In the genomic region with DNA sequence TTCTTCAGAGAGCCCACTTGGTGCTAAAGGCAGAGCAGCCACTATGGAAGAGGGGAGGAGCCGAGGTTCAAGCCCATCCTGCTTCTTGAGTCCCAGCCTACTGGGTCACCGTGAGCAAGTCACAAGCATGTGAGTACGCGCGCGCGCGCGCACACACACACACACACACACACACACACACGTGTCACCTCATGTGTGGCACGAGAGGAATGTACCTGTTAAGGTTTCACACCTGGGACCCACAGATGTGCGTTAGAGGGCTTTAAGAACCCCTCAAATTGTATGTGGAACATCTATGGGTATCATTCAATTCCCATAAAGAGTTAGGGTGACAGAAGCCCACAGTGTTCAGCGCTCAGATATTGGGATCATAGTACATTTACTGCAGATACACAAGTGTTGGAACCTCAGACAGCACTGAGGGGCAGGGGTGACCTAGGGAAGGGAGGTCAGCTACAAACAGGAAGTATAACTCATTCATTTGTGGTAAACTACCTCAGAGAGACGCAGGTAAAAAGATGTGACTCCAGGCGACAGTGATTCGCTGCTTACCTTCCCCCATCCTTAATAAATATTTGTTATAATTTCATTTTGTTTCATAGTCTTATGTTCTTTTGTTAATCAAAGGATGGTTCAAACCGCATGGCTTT, we compare ENCODE assay signal across 11 mouse cellular contexts. TPM values are rescaled to one million over a fixed set of nuclear protein-coding genes. Genes with fewer than 3 reads are reported as not detected.
DNase-seq lines count a peak whose midpoint lies in the region; ATAC-seq and TF ChIP-seq lines count a peak whose summit lies in the region.
"Had no signal": no experiment of that assay in that cellular context is flagged by ENCODE, and none has a peak within 500 bp of the region (broad histone marks: within the 10 kb centered on the region; RNA-seq: fewer than 3 reads in every experiment).

No protein-coding gene starts in this region.

- no peak for TF ChIP-seq CTCF in kidney, adult 2 months (conservative IDR thresholded peaks at IDR 0.05; ENCODE audit: insufficient read depth, insufficient read length, low read depth, low read length)

- WGBS in kidney, embryonic 15.5 days: 61% methylated on average over 17 of the region's 17 CpGs
- 60% methylated on average over 17 of the region's 17 CpGs for WGBS in limb, embryonic 10.5 days
- WGBS in kidney, adult 2 months: 72% methylated on average over 17 of the region's 17 CpGs

- H3K36me3 ChIP-seq in kidney, embryonic 15.5 days: no peaks in the 10 kb centered on the region
- no peaks in the 10 kb centered on the region for H3K36me3 ChIP-seq in limb, embryonic 10.5 days
- no peaks in the 10 kb centered on the region for H3K36me3 ChIP-seq in splenic B cell, adult 2 months (ENCODE audit: control insufficient read depth, insufficient read depth, low read length, poor library complexity, severe bottlenecking)
- no peaks in the 10 kb centered on the region for H3K36me3 ChIP-seq in kidney, adult 2 months (ENCODE audit: control insufficient read depth, insufficient read depth, low read length)

- H3K4me3 ChIP-seq in kidney, embryonic 15.5 days (replicated peaks): no peak overlapping the region; the same call in 1 of the 2 replicates
- H3K4me3 ChIP-seq in limb, embryonic 10.5 days: peak overlapping the region; percentile 17; the same call in 1 of the 2 replicates
- no peak overlapping the region for H3K4me3 ChIP-seq in kidney, adult 2 months (ENCODE audit: insufficient read depth, low read depth, low read length)

- peak overlapping the region; percentile 41; the same call in 1 of the 2 replicates for H3K4me2 ChIP-seq in kidney, embryonic 15.5 days

- H3K9ac ChIP-seq in kidney, embryonic 15.5 days: no peak overlapping the region

- peaks cover 53% of the 10 kb centered on the region for H3K4me1 ChIP-seq in kidney, embryonic 15.5 days
- H3K4me1 ChIP-seq in limb, embryonic 10.5 days: peaks cover 60% of the 10 kb centered on the region
- H3K4me1 ChIP-seq in kidney, adult 2 months (ENCODE audit: control insufficient read depth, insufficient read depth, low read length): peaks cover 4% of the 10 kb centered on the region; the same call in 1 of the 2 replicates

- no peak for DNase-seq in kidney, postnatal 10 days
- peak; percentile 75 for DNase-seq in ES-CJ7 (ENCODE audit: low read depth, low spot score)
- no peak for DNase-seq in limb, embryonic 10.5 days (ENCODE audit: low spot score)
- DNase-seq in splenic B cell, adult 2 months (ENCODE audit: low read depth, low spot score): peak; percentile 91
- no peak for DNase-seq in layer of hippocampus, adult 9-11 months
- no peak for DNase-seq in right cerebral cortex, adult 18-20 months
- no peak for DNase-seq in kidney, adult 2 months

- no peaks in the 10 kb centered on the region for H3K9me3 ChIP-seq in kidney, embryonic 15.5 days (replicated peaks)
- H3K9me3 ChIP-seq in limb, embryonic 10.5 days (replicated peaks): no peaks in the 10 kb centered on the region

- H3K27ac ChIP-seq in kidney, embryonic 15.5 days: peak overlapping the region; percentile 70; the same call in 1 of the 2 replicates
- H3K27ac ChIP-seq in limb, embryonic 10.5 days: peak overlapping the region; percentile 77
- no peak overlapping the region for H3K27ac ChIP-seq in kidney, adult 2 months (ENCODE audit: insufficient read depth, low read depth, low read length)

- no peak for TF ChIP-seq POLR2A in kidney, adult 2 months (IDR thresholded peaks at IDR 0.05; ENCODE audit: low read depth, low read length)

- ATAC-seq in kidney, embryonic 15.5 days (replicated peaks; ENCODE audit: low FRiP score): no peak
- ATAC-seq: Patski had no signal

- no peaks in the 10 kb centered on the region; the same call in 1 of the 2 replicates for H3K27me3 ChIP-seq in kidney, embryonic 15.5 days
- no peaks in the 10 kb centered on the region for H3K27me3 ChIP-seq in limb, embryonic 10.5 days (ENCODE audit: low read depth, poor library complexity, severe bottlenecking)
- no peaks in the 10 kb centered on the region for H3K27me3 ChIP-seq in splenic B cell, adult 2 months (ENCODE audit: control insufficient read depth, insufficient read depth, low read length, poor library complexity, severe bottlenecking)
- no peaks in the 10 kb centered on the region for H3K27me3 ChIP-seq in kidney, adult 2 months (replicated peaks; ENCODE audit: control insufficient read depth, insufficient read depth, low read length)
- H3K27me3 ChIP-seq: Patski had no signal

RNA-seq across cellular contexts. Expression of a gene that starts 33.6 kb away (rescaled TPM):
- 40.6 and 45.1 TPM in 2 replicates for polyA plus RNA-seq in kidney, embryonic 15.5 days (2015; fragmentation: Nextera tagmentation; extraction: Ambion mirVana)
- polyA plus RNA-seq in limb, embryonic 10.5 days (2016; fragmentation: Nextera tagmentation; extraction: Ambion mirVana): 41.2 and 43.8 TPM in 2 replicates
- 3.4 and 5.9 TPM in 2 replicates for polyA plus RNA-seq in kidney, adult 2 months (2012; rRNA removed)

RNA-seq across cellular contexts. Expression of a gene that starts 52.4 kb away (rescaled TPM):
- not detected in 2 replicates for polyA plus RNA-seq in kidney, embryonic 15.5 days (2015; fragmentation: Nextera tagmentation; extraction: Ambion mirVana)
- 6.6 TPM in 1 of 2 replicates, not detected in the other for polyA plus RNA-seq in limb, embryonic 10.5 days (2016; fragmentation: Nextera tagmentation; extraction: Ambion mirVana)
- not detected in 2 replicates for polyA plus RNA-seq in kidney, adult 2 months (2012; rRNA removed)
- polyA plus RNA-seq: frontal cortex, adult 2 months; kidney, postnatal 0 days had no signal

Comparison
In these comparisons a context has a peak if more than half of its experiments do, and no peak if none do; other contexts are left out.
1. DNase-seq: peak in ES-CJ7 (single experiment) and splenic B cell, adult 2 months (single experiment); none in kidney, postnatal 10 days (single experiment), limb, embryonic 10.5 days (single experiment), layer of hippocampus, adult 9-11 months (single experiment), right cerebral cortex, adult 18-20 months (single experiment) and kidney, adult 2 months (single experiment).